Mouse (Mus musculus): Measurements from ENCODE around the gene Baiap2l1.
A peak's percentile ranks its signal among the peaks of the same experiment; 100 is the strongest.

Gene Baiap2l1

GRCm38 (mm10) chr5:144255632-144256540, 102.0 kb downstream of the Baiap2l1 start:
- peak; percentile 75 for DNase-seq

- DNase-seq: peak; percentile 92
These were observed 102.9 kb downstream of the Baiap2l1 start for GRCm38 (mm10) chr5:144254811-144255631.

- no peak for DNase-seq
These were observed 103.6 kb downstream of the Baiap2l1 start for GRCm38 (mm10) chr5:144254122-144254810.

GRCm38 (mm10) chr5:144253212-144253611, 104.7 kb downstream of the Baiap2l1 start:
- DNase-seq: no peak

- DNase-seq: no peak
These were observed 105.9 kb downstream of the Baiap2l1 start for GRCm38 (mm10) chr5:144251876-144252577.

GRCm38 (mm10) chr5:144249871-144250270, 108.0 kb downstream of the Baiap2l1 start:
- no peak for DNase-seq

GRCm38 (mm10) chr5:144247906-144248585, 109.9 kb downstream of the Baiap2l1 start:
- no peak for DNase-seq

- no peak for DNase-seq
These were observed 110.6 kb downstream of the Baiap2l1 start for GRCm38 (mm10) chr5:144247307-144247706.

- DNase-seq: no peak
These were observed 111.2 kb downstream of the Baiap2l1 start for GRCm38 (mm10) chr5:144246669-144247068.

- no peak for DNase-seq
These were observed 112.3 kb downstream of the Baiap2l1 start for GRCm38 (mm10) chr5:144245592-144245991.

- no peak for DNase-seq
These were observed 113.9 kb downstream of the Baiap2l1 start, which contains the start of gene Bri3 for GRCm38 (mm10) chr5:144243901-144244487. Gene Bri3, plus strand, starts transcription at chr5:144244437.

- no peak for DNase-seq
These were observed 118.9 kb downstream of the Baiap2l1 start for GRCm38 (mm10) chr5:144238969-144239368.

GRCm38 (mm10) chr5:144234714-144235113, 123.2 kb downstream of the Baiap2l1 start:
- DNase-seq: no peak

- DNase-seq: no peak
These were observed 123.7 kb downstream of the Baiap2l1 start for GRCm38 (mm10) chr5:144234222-144234621.

- no peak for DNase-seq
These were observed 125.4 kb downstream of the Baiap2l1 start for GRCm38 (mm10) chr5:144232531-144232930.

GRCm38 (mm10) chr5:144231410-144231809, 126.5 kb downstream of the Baiap2l1 start:
- peak; percentile 30 for DNase-seq

GRCm38 (mm10) chr5:144230216-144230615, 127.7 kb downstream of the Baiap2l1 start:
- DNase-seq: no peak

GRCm38 (mm10) chr5:144226220-144226619, 131.7 kb downstream of the Baiap2l1 start:
- no peak for DNase-seq

- no peak for DNase-seq
These were observed 133.8 kb downstream of the Baiap2l1 start for GRCm38 (mm10) chr5:144223899-144224816.

GRCm38 (mm10) chr5:144223503-144223862, 134.4 kb downstream of the Baiap2l1 start, which contains the start of gene Tecpr1:
Gene Tecpr1, minus strand, starts transcription at chr5:144223615.
- DNase-seq: peak; percentile 97

Data from retina, postnatal 1 day (tissue).